Mouse (Mus musculus): ENCODE measurements around the gene Tirap.

DNA sequence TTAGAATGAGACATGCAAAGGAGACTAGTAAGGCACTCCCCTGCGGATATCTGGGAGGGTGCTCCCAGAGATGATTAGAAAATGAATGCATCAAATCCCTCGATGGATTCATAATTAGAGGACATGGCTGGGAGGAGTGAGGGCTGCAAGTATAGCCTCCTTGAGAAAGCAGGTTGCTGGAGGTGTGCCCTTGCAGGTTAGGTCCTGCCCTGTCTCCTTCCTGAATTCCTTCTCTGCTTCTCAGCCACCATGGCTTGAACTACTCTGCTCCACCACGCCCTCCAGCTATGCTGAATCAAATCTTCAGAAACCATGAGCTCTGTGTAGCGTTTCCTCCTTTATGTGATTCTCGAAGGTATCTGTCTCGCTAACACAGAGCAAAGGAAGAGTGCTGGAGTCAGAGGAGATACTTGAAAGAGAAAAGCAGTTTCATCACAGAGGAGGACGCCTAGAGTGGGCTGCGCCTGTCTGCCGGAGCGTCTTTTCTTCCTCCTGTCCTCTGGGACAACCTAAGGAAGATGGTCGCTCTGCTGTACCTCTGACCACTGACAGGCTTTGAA lies 7.0 kb downstream of the Tirap start:
- TF ChIP-seq EP300 (IDR thresholded peaks at IDR 0.05; ENCODE audit: low read depth) (no peak), CTCF (IDR thresholded peaks at IDR 0.05; ENCODE audit: low read depth) (no peak)

All from heart, postnatal 0 days (tissue).